Mouse (Mus musculus) c-Kit-positive CD71-positive TER-119-positive erythroid progenitor cells, embryonic 14.5 days (primary cell): ENCODE results near the gene Olfr329-ps.
A peak's percentile ranks its signal among the peaks of the same experiment; 100 is the strongest.
"Not testable (repeated sequence)": the region's sequence is repeated elsewhere in the genome, so short reads cannot be mapped to it uniquely, and the experiment has no call there.

Experiments used
- DNase-seq: peaks from one replicate; pipeline ENCODE4 v3.0.0-alpha.2; 2013; ENCODE audit warnings: low spot score

Olfr329-ps gene

DNA sequence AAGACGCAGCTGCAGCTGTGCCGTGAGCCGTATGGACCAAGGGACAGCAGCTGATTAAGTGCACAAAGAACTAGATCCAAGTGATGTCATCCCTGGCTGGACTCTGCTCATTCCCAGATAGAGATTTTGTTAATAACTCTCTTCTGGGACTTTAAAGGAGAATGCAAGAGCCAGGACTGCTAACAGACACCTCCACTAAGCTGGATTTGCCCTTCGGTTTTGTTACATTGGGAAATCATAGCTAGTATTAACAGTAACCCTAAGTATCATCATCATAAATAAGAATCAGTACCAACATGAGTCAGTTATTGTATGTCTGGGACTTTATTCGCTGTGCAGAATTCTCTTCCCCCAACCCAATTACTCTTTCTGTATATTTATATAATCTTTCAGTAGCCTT is at the start of gene Olfr329-ps:
Gene Olfr329-ps (minus strand): TSS at position 101 of the 400 bp plus-strand sequence.
- no peak for DNase-seq

DNA sequence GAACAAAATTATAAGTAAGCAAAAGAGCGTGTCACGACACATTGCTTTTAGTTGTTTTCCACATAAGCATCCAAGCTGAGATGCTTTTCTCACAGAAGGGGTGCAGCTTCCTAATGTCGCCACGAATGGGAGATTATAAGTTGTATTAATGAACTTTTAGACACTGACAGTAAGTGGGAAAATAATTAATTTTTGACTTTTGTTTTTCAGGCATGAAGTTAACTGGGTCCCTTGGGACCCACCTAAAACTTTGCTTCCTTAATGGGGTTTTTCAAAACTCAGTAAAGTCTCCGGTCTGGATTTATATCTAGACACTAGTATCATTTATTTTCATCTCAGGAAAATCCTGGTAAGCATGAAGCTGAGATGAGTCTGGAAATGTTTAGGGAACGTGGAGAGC is 48.6 kb upstream of the Olfr329-ps start, which contains the start of gene Olfr324:
Gene Olfr324 (plus strand): TSS at position 301 of the 400 bp plus-strand sequence.
- no peak for DNase-seq

DNA sequence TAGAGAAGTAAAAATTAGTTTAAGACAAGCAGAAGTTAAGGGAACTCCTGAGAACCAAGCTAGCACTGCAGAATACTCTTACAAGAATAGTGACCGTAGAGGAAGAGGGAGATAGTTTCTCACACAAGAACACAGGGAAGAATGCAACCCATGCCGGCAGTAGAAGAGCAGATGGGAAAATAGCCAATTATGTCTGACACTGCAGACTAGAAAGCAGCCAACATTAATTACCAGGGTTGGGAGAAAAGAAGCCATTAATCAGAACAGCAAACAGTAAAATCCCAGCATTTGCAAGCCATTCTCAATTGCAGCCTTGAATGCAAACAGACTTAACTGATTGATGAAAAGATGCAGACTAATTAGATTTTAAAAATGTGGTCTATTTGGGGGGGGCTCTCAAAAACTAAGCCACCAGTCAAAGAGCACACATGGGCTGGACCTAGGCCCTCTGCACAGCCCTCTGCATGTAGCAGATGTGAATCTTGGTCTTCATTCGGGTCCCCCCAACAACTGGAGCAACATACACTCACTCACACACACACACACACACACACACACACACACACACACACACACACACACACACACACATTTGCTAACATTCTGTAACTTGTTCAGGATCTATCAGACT is 42.5 kb upstream of the Olfr329-ps start:
- no peak for DNase-seq

DNA sequence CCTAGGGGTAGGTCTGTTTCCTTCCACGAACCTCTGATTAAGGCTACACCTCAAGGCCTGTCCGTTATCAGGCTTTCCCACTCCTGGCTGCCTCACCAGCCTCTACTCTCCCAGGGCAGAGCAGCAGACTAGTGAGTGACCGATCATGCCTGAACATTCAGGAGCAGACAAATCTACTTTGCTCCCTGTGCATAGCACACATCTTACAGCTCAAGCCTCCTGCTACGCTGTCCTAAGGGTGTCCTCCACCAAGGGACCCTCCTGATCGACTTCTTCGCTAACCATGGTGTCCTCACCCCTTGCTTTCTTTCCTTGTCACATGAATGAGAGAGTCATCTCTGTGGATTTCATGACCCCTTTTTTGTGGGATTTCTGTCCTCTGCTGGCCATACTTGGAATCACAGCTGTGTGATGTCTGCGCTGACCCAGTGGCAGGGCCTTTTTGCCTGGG is 41.7 kb upstream of the Olfr329-ps start:
- peak; percentile 81 for DNase-seq

DNA sequence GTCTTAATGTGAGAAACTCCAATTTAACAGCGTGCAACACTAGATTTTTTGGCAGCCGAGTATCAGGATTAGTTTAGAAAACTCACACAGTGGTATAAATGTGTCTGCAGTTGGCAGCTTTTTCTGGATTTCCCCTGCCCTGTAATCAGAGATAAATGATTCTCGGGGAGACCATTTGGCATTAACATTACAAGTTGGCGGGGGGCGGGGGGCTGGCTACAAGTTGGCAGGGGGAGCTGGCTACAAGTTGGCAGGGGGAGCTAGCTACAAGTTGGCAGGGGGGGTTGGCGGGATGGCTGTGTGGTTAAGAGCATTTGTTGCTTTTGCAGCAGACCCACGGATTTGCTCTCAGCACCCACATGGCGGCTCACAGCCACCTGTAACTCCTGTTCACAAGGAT is 32.4 kb upstream of the Olfr329-ps start:
- DNase-seq = no peak

DNA sequence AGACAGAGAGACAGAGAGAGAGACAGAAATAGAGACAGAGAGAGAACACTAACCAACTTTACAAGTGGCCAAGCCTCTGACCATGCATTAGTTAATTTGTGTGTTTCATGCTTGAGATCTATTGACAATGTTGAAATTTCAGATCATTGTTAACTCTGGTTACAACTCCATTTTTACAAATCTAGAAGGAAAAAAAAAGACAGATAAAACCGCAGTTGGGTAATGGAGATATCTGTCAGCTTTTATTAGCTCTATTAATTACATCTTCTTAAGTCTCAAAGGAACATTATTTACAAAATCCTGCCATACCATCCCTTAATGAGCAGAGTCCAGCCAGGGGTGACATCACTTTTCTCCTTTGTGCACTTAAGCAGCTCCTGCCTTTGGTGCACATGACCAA is 31.2 kb upstream of the Olfr329-ps start, which contains the start of gene Olfr325:
Gene Olfr325 (plus strand): TSS at position 301 of the 400 bp plus-strand sequence.
- no peak for DNase-seq

DNA sequence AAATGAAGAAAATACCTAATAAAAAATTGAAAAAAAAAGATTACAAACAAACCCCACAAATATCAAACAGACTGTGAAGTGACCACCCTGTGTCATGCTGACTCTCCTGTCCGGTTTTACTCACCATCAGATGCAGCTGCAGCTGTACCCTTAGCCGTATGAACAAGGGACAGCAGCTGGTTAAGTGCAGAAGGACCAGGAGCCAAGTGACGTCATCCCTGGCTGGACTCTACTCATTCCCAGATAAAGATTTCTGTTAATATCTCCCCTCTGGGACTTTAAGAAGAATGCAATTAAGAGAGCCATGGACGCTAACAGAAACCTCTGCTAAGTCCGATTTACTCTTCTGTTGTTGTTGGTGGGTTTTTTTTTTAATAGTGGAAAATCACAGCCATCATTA is 24.2 kb upstream of the Olfr329-ps start, which contains the start of gene Olfr224:
Gene Olfr224 (minus strand): TSS at position 149 of the 400 bp plus-strand sequence.
- no peak for DNase-seq

DNA sequence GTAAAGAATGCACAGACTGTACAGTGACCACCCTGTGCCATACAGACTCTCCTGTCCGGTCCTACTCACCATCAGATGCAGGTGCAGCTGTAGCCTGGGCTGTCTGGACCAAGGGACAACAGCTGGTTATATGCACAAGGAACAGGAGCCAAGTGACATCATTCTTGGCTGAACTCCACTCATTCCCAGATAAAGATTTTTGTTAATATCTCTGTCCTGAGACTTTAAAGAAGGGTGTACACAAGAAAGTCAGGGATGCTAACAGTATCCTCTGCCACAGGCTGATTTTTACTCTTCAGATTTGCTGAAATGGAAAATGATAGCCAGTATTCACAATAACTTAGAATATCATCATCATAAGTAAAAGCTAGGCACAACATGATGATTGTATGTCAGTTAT is 9.3 kb upstream of the Olfr329-ps start, which contains the start of gene Olfr328:
Gene Olfr328 (minus strand): TSS at position 101 of the 400 bp plus-strand sequence.
- no peak for DNase-seq

DNA sequence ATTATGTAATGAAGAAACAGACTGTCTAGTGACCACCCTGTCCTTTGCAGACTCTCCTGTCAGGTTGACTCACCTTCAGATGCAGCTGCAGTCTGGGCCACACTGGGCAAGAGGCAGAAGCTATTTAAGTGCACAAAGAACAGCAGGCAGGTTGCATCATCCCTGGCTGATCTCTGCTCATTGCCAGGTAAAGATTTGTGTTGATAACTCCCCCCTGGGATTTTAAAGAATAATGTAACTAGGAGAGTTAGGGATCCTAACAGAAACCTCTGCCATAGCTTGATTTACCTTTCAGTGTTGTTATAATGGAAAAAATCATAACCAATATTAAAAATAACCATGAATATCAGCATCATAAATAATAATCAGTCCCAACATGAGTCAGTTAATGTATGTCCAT is 11.5 kb downstream of the Olfr329-ps start, which contains the start of gene Olfr330:
Gene Olfr330 (minus strand): TSS at position 101 of the 400 bp plus-strand sequence.
- not testable (repeated sequence) for DNase-seq

DNA sequence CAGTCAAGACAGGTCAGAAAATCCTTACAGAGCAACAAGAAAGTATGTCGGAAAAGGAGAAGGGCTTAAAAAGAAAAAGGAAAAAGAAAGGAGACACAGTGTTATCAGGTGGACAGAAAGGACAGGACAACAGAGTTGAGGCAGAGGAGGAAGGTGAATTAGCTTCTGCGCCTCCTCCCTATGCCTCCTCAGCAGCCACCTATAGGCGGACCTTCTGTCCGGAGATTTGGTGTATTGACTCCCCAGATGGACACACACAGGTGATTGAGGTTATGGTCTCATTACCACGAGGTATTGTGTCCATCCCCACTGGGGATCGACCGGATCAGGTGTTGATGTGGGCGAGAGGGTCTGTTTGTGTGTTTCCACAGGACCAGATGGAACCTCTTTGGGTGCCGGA is 26.5 kb downstream of the Olfr329-ps start:
- not testable (repeated sequence) for DNase-seq

DNA sequence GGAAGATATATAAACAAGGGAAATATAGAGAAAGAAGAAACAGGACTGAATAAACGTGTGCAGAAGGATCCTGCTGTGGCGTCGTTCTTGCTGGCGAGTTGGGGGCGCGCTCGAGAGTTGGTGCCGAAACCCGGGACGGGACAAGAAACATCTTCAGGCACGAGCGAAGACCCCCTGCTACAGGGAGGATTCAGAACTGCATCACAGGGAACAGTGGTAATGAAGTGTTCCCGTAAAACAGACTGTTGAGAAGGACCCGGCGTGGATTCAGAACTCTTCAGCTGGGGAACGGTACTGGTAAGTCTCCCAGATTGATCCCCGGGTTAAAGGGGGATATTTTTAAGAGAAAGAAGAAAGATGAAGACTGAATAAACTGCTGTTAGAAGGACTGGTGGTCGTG is 27.3 kb downstream of the Olfr329-ps start:
- DNase-seq = not testable (repeated sequence)

DNA sequence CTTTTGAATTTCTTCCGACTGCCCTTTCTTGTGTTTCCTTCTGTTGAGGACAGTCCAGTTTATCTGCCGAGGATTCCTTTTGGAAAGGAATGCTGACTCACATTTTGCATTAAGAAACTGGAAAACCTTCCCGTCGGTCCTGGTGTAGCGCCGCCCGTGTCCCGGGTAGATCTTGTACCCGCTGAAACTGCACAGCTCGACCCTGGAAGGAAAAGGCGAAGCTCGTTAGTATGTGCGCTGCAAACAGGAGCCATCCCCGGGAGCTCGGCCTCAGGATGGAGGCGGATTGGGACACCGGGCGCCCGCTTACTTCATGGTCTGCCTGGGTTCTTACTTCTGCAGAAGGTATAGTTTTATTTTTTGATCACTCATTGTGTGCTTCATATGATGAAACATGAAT is 37.2 kb downstream of the Olfr329-ps start:
- DNase-seq = not testable (repeated sequence)

DNA sequence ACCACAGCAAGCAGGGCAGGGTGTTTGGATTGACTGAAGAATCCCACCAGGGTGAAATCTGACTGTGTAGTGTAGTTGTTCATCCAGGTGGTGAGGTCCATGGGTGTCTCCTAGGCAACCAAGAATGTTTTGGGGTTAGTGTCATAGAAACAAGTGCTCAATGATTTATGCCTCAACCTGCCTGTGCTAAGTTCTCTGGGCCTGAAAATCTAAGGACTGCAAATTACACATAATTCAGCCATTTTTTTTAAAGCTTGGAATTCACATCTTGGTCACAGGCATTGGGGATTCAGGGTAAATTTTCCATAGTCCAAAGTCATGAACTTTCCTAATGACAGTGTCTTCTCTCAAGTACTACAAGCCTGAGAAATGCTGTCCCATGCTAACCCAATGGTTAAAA is 43.8 kb downstream of the Olfr329-ps start, which contains the start of gene Olfr331:
Gene Olfr331 (minus strand): TSS at position 101 of the 400 bp plus-strand sequence.
- not testable (repeated sequence) for DNase-seq

DNA sequence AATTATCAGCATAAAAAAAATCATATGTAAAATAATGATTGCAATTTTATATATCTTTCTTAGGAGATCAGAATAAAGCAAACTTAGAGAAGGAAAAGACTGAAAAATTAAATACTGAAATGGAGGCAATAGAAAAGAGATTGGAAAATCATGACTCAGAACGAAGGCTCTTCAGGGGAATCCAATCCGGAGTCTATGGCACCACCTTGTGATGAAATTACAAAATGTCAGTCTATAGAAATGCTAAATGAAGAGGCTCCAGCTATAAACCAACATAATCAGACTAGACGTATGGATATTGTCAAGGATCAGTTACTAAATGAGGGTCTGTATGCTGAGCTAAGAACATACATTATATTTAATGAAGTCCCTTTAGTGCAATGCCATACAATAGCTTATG is 46.9 kb downstream of the Olfr329-ps start:
- DNase-seq = no peak

DNA sequence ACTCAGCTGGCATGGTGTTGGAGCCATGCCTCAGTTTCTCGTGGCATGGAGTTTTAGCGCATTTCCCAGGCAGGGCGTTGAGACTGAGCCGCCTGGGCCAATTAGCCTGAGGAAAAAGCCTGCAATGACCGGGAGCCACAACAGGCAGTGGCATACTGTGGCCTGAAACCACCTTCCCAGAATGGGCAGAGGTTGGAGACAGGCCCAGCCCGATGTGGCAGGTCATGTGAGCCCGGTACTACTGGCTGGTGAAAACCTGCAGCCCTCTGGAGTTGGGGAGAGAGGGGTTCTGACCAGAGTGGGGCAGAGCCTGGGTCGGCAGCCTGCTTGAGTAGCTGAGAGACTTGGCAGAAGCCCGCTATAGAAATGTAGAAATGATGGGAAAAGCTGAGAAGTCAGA is 47.5 kb downstream of the Olfr329-ps start:
- no peak for DNase-seq

DNA sequence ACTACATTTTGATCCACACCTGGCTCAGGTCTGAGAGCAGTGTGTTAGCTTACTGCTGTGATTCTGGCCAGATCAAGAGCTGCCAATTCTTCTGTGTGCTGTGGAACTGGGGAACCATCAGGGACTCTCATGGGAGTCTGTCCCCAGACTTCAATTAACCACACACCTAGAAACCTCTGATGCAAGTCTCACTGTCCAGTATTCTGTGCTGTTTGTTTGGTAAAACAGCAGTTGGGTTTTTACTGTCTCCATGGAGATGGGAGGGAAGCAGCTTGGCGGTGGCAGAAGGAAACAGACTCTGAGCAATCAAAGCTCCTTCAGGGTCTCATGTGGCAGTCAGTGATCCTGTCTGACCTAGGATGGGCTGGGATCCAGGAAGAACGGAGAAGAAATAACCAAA is 53.8 kb downstream of the Olfr329-ps start, which contains the start of gene Olfr332:
Gene Olfr332 (minus strand): TSS at position 101 of the 400 bp plus-strand sequence.
- no peak for DNase-seq
